8 mouse cellular contexts compared by ENCODE assay signal in genomic region chrX:50537122-50537784, GRCm38 (mm10).
DNase-seq lines count a peak whose midpoint lies in the region; ATAC-seq and TF ChIP-seq lines count a peak whose summit lies in the region.

No protein-coding gene starts in this region.

- H3K4me3 ChIP-seq in forebrain, embryonic 13.5 days, result peak overlapping the region; percentile 39
- peak overlapping the region; percentile 40 for H3K4me3 ChIP-seq in lung, embryonic 15.5 days

- WGBS in forebrain, embryonic 13.5 days, result 52% methylated on average over 19 of the region's 19 CpGs
- 59% methylated on average over 19 of the region's 19 CpGs for WGBS in large intestine, adult 2 months
- WGBS in lung, embryonic 15.5 days, result 55% methylated on average over 19 of the region's 19 CpGs

- in situ Hi-C loops in Patski (cut with MboI; ENCODE audit: low pct_unique_long_range_greater_than_20kb), result no loop called here

- no peaks in the 10 kb centered on the region for H3K36me3 ChIP-seq in forebrain, embryonic 13.5 days (ENCODE audit: poor library complexity, severe bottlenecking)
- H3K36me3 ChIP-seq in lung, embryonic 15.5 days, result no peaks in the 10 kb centered on the region

- peak; percentile 62 for ATAC-seq in Patski
- peak; percentile 45 for ATAC-seq in cerebellum, adult (ENCODE audit: insufficient number of reproducible peaks, low FRiP score, low TSS enrichment)
- peak; percentile 68 for ATAC-seq in forebrain, embryonic 13.5 days
- ATAC-seq in lung, embryonic 15.5 days (ENCODE audit: borderline replicate concordance, extremely low read depth, low FRiP score, low TSS enrichment), result no peak

- intact Hi-C loops in heart, postnatal 36 days (cut with DNase I), result no loop called here

- CTCF ChIA-PET in Patski (lab: Charles Lee), result no interaction called here

- no peak for DNase-seq in Patski (ENCODE audit: low read depth, low spot score)
- peak; percentile 14 to 65 for DNase-seq in heart, postnatal 36 days
- peak; percentile 33 for DNase-seq in large intestine, adult 2 months (ENCODE audit: low read depth, low spot score)
- DNase-seq in ovary, postnatal 14 days (ENCODE audit: low spot score), result peak; percentile 2
- DNase-seq in urinary bladder, postnatal 25 days (ENCODE audit: low spot score), result peak; percentile 23

- 0 out of 2 replicates have a peak overlapping the region, but pooled peaks have one; percentile 34 for H3K9ac ChIP-seq in forebrain, embryonic 13.5 days
- peak overlapping the region; percentile 10; the same call in 1 of the 2 replicates for H3K9ac ChIP-seq in lung, embryonic 15.5 days

- POLR2A ChIA-PET in Patski (lab: Charles Lee), result no interaction called here

- no peak overlapping the region for H3K27ac ChIP-seq in forebrain, embryonic 13.5 days
- no peak overlapping the region for H3K27ac ChIP-seq in lung, embryonic 15.5 days

- TF ChIP-seq CTCF in Patski (IDR thresholded peaks at IDR 0.05), result no peak

- H3K4me1 ChIP-seq in forebrain, embryonic 13.5 days, result no peaks in the 10 kb centered on the region
- no peaks in the 10 kb centered on the region for H3K4me1 ChIP-seq in lung, embryonic 15.5 days

- H3K27me3 ChIP-seq in Patski, result peaks cover 16% of the 10 kb centered on the region
- H3K27me3 ChIP-seq in forebrain, embryonic 13.5 days, result no peaks in the 10 kb centered on the region
- no peaks in the 10 kb centered on the region for H3K27me3 ChIP-seq in lung, embryonic 15.5 days

- no peaks in the 10 kb centered on the region for H3K9me3 ChIP-seq in forebrain, embryonic 13.5 days (replicated peaks)
- H3K9me3 ChIP-seq in lung, embryonic 15.5 days, result no peaks in the 10 kb centered on the region

- H3K4me2 ChIP-seq in forebrain, embryonic 13.5 days, result peak overlapping the region; percentile 44
- H3K4me2 ChIP-seq in lung, embryonic 15.5 days, result peak overlapping the region; percentile 35
